Mouse (Mus musculus) megakaryocyte, embryonic 14.5 days (primary cell): ENCODE results near the gene Sgcb.

ENCODE experiments used
- FLI1 ChIP-seq: IDR thresholded peaks from 2 replicates; pipeline ENCODE4 v1.6.1; 2012; ENCODE audit warnings: low read length, inconsistent platforms, mixed read lengths
- GATA1 ChIP-seq: IDR thresholded peaks from 3 replicates; pipeline ENCODE4 v1.6.1; 2012; ENCODE audit warnings: mixed read lengths, low read length, inconsistent platforms, borderline replicate concordance

DNA sequence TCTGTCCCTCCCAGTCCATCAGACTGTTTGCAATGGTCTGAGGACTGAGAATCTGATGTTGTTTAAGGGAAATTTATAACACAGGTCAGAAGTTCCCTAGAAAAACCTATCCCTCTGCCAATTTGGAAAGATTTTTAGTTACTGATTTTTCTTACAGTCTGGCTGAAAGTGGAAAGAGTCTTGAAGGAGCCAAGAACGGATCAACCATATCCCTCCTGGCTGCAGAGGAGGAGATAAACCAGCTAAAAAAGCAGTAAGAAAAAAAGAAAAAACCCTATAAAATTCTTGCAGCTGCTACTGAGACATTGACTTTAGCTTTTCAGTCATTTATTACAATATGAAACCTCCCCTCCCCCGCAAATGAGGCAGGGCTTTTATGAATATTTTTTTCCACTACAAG lies 19.1 kb upstream of the Sgcb start:
- TF ChIP-seq GATA1 = no peak
- TF ChIP-seq FLI1 = no peak
